Mouse (Mus musculus) midbrain, embryonic 11.5 days (tissue): ENCODE results near the gene Ubxn11. TPM values are rescaled to one million over a fixed set of nuclear protein-coding genes. Genes with fewer than 3 reads are reported as not detected.
A peak's percentile ranks its signal among the peaks of the same experiment; 100 is the strongest.
"Not testable (repeated sequence)": the region's sequence is repeated elsewhere in the genome, so short reads cannot be mapped to it uniquely, and the experiment has no call there.

Source experiments
- ATAC-seq: fragments of 200-750 bp; cut with Nextera tagmentation; 2 replicates; pipeline ENCODE4 v1.8.0; 2017; ENCODE audit warnings: moderate TSS enrichment, moderate library complexity; ENCODE audit not compliant: low FRiP score
- DNase-seq: peaks from one replicate; pipeline ENCODE4 v3.0.0; 2015; ENCODE audit warnings: low spot score; ENCODE audit errors: missing footprints
- H3K27ac ChIP-seq: fragments of 300-500 bp; sonication (generic); 2 replicates; pipeline ENCODE4 v1.5.1; 2014; ENCODE audit warnings: low read depth, low read length
- H3K27me3 ChIP-seq: fragments of 300-500 bp; sonication (generic); 2 replicates; pipeline ENCODE4 v1.6.1; 2014; ENCODE audit warnings: mild to moderate bottlenecking, low read length, moderate library complexity, mixed read lengths; ENCODE audit not compliant: control insufficient read depth, insufficient read depth
- H3K36me3 ChIP-seq: fragments of 300-500 bp; sonication (generic); 2 replicates; pipeline ENCODE4 v1.6.1; 2014; ENCODE audit warnings: mild to moderate bottlenecking, low read length, moderate library complexity, mixed read lengths; ENCODE audit not compliant: control insufficient read depth, insufficient read depth
- H3K4me1 ChIP-seq: fragments of 300-500 bp; sonication (generic); 2 replicates; pipeline ENCODE4 v1.6.1; 2014; ENCODE audit warnings: low read length; ENCODE audit not compliant: control insufficient read depth, insufficient read depth
- H3K4me2 ChIP-seq: fragments of 300-500 bp; sonication (generic); 2 replicates; pipeline ENCODE4 v1.6.1; 2014; ENCODE audit warnings: mild to moderate bottlenecking, moderate library complexity
- H3K4me3 ChIP-seq: fragments of 300-500 bp; sonication (generic); 2 replicates; pipeline ENCODE4 v1.5.1; 2014; ENCODE audit warnings: low read depth, low read length
- H3K9ac ChIP-seq: fragments of 300-500 bp; sonication (generic); 2 replicates; pipeline ENCODE4 v1.6.1; 2014; ENCODE audit warnings: low read length
- H3K9me3 ChIP-seq: fragments of 300-500 bp; sonication (generic); 2 replicates; pipeline ENCODE4 v1.6.1; 2016; ENCODE audit warnings: low read length; ENCODE audit not compliant: control insufficient read depth
- WGBS: fragments of 180-500 bp; shearing (Covaris S2); extraction: QIAGEN DNeasy Blood & Tissue Kit; methylation state at CpG from one replicate; pipeline ENCODE4 v1.1.7; 2014; 5-methylcytosine and 5-hydroxymethylcytosine counted together
- polyA plus RNA-seq: library from polyadenylated mRNA; unstranded; fragments of >200 nt; fragmentation: Nextera tagmentation; extraction: Ambion mirVana; gene quantifications from 2 replicates; pipeline ENCODE4 v1.2.1, GENCODE M21; 2014

The Ubxn11 gene
- polyA plus RNA-seq, 1 experiment from 2014 or later = 3.0 TPM

GRCm38 (mm10) chr4:134136280-134136926 is 34.0 kb downstream of the Ubxn11 start:
- Histone ChIP-seq H3K9ac (no peak overlapping the region), H3K36me3 (no peaks in the 10 kb centered on the region; the same call in 1 of the 2 replicates), H3K4me3 (no peak overlapping the region), H3K4me2 (no peak overlapping the region), H3K27ac (no peak overlapping the region), H3K27me3 (no peaks in the 10 kb centered on the region), H3K4me1 (no peaks in the 10 kb centered on the region), H3K9me3 (no peaks in the 10 kb centered on the region)
- DNase-seq (peak; percentile 21), ATAC-seq (no peak)
- 68% methylated on average over 3 of the region's 3 CpGs for WGBS

GRCm38 (mm10) chr4:134138857-134139256 is 36.5 kb downstream of the Ubxn11 start:
- Histone ChIP-seq H3K4me2 (no peak overlapping the region), H3K9ac (no peak overlapping the region), H3K4me1 (no peaks in the 10 kb centered on the region), H3K36me3 (no peaks in the 10 kb centered on the region; the same call in 1 of the 2 replicates), H3K9me3 (no peaks in the 10 kb centered on the region), H3K4me3 (no peak overlapping the region), H3K27ac (no peak overlapping the region), H3K27me3 (no peaks in the 10 kb centered on the region)
- no peak for ATAC-seq
- 91% methylated on average over 2 of the region's 2 CpGs for WGBS
- no peak for DNase-seq

DNA sequence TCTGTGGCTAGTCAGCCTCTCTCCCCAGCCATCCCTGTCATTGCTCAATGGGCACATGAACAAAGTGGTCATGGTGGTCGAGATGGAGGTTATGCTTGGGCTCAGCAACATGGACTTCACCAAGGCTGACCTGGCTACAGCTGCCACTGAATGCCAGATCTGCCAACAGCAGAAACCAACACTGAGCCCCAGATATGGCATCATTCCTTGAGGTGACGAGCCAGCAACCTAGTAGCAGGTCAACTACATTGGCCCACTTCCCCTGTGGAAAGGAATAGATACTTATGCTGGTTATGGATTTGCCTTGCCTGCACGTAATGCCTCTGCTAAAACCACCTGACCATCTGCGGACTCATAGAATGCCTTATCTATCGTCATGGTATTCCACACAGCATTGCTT is 41.9 kb downstream of the Ubxn11 start:
- ATAC-seq, H3K9ac ChIP-seq, H3K9me3 ChIP-seq, H3K4me3 ChIP-seq, H3K27ac ChIP-seq, H3K4me1 ChIP-seq, H3K36me3 ChIP-seq, H3K27me3 ChIP-seq, H3K4me2 ChIP-seq: not testable (repeated sequence)
- DNase-seq = peak; percentile 17
- WGBS = 94% methylated on average over 5 of the region's 5 CpGs

DNA sequence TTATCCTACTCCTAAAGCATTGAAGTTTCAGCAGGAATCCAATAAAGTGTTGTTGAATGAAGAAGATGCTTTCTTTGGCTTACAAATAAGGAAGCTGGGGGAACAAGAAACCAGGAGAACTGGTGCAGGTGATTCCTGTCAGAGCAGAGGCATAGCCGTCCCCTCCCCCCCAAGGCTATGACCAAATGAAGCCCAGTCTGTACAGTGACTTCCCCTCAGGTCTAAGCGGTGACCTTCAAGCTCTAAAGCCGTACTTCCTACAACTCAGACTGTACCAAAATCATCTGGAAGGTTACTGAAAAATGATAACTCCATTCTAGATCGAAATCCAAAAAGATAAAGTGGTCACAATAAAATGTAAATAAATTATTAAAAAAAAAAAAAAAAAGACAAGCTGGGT is 47.0 kb downstream of the Ubxn11 start:
- no peaks in the 10 kb centered on the region for H3K9me3 ChIP-seq
- ATAC-seq (no peak), DNase-seq (peak; percentile 73)
- 95% methylated on average over 4 of the region's 4 CpGs for WGBS
- no peaks in the 10 kb centered on the region for H3K4me1 ChIP-seq
- peaks cover 19% of the 10 kb centered on the region for H3K36me3 ChIP-seq
- no peak overlapping the region for H3K4me2 ChIP-seq
- H3K9ac ChIP-seq = no peak overlapping the region
- no peak overlapping the region for H3K27ac ChIP-seq
- H3K4me3 ChIP-seq = no peak overlapping the region
- H3K27me3 ChIP-seq = no peaks in the 10 kb centered on the region

GRCm38 (mm10) chr4:134152112-134152511 is 49.7 kb downstream of the Ubxn11 start:
- H3K27ac ChIP-seq = no peak overlapping the region
- no peaks in the 10 kb centered on the region for H3K4me1 ChIP-seq
- H3K4me2 ChIP-seq = no peak overlapping the region
- WGBS = 91% methylated on average over 3 of the region's 3 CpGs
- no peaks in the 10 kb centered on the region for H3K9me3 ChIP-seq
- ATAC-seq = no peak
- no peaks in the 10 kb centered on the region for H3K27me3 ChIP-seq
- DNase-seq = peak; percentile 59
- H3K4me3 ChIP-seq = no peak overlapping the region
- H3K9ac ChIP-seq = no peak overlapping the region
- peaks cover 19% of the 10 kb centered on the region for H3K36me3 ChIP-seq

GRCm38 (mm10) chr4:134153656-134154055 is 51.3 kb downstream of the Ubxn11 start:
- H3K27me3 ChIP-seq = no peaks in the 10 kb centered on the region
- H3K9ac ChIP-seq = no peak overlapping the region
- WGBS = 92% methylated on average over 3 of the region's 3 CpGs
- DNase-seq (peak; percentile 37), ATAC-seq (no peak)
- H3K9me3 ChIP-seq = no peaks in the 10 kb centered on the region
- H3K4me2 ChIP-seq = no peak overlapping the region
- no peaks in the 10 kb centered on the region for H3K4me1 ChIP-seq
- H3K36me3 ChIP-seq = peaks cover 13% of the 10 kb centered on the region
- no peak overlapping the region for H3K4me3 ChIP-seq
- no peak overlapping the region for H3K27ac ChIP-seq

GRCm38 (mm10) chr4:134154354-134154753 is 52.0 kb downstream of the Ubxn11 start:
- no peaks in the 10 kb centered on the region for H3K9me3 ChIP-seq
- no peaks in the 10 kb centered on the region for H3K4me1 ChIP-seq
- no peak for ATAC-seq
- WGBS = 99% methylated on average over 3 of the region's 3 CpGs
- H3K4me3 ChIP-seq = no peak overlapping the region
- H3K27ac ChIP-seq = no peak overlapping the region
- no peaks in the 10 kb centered on the region for H3K27me3 ChIP-seq
- no peak overlapping the region for H3K4me2 ChIP-seq
- H3K36me3 ChIP-seq = peaks cover 13% of the 10 kb centered on the region
- peak; percentile 2 for DNase-seq
- H3K9ac ChIP-seq = no peak overlapping the region

DNA sequence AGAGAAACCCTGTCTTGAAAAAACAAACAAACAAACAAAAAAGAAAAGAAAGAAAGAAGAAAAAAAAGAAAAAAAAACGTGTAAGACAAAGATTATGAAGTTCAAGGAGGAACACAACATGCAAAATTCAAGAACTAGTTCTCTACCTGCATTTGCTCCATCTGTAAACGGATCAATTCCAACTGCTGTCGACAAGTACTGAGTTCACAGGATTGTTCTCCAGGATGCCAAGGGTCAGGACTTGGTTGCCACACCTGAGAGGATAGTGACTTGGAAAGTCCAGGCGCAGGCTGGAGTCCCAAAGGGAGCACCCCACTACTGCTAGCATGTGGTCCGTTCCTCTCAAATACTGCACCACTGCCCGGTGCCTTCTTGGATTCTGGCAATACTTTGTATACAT is 53.2 kb downstream of the Ubxn11 start:
- peak; percentile 47 for DNase-seq
- no peaks in the 10 kb centered on the region for H3K9me3 ChIP-seq
- no peak overlapping the region for H3K9ac ChIP-seq
- WGBS = 88% methylated on average over 6 of the region's 6 CpGs
- peaks cover 13% of the 10 kb centered on the region for H3K36me3 ChIP-seq
- ATAC-seq = no peak
- H3K4me3 ChIP-seq = no peak overlapping the region
- no peak overlapping the region for H3K4me2 ChIP-seq
- H3K4me1 ChIP-seq = no peaks in the 10 kb centered on the region
- H3K27ac ChIP-seq = no peak overlapping the region
- H3K27me3 ChIP-seq = no peaks in the 10 kb centered on the region

- Histone ChIP-seq H3K9ac (no peak overlapping the region), H3K4me1 (no peaks in the 10 kb centered on the region), H3K4me2 (no peak overlapping the region), H3K27me3 (no peaks in the 10 kb centered on the region), H3K9me3 (no peaks in the 10 kb centered on the region), H3K36me3 (peaks cover 11% of the 10 kb centered on the region), H3K27ac (no peak overlapping the region), H3K4me3 (no peak overlapping the region)
- peak; percentile 2 for DNase-seq
- WGBS = 91% methylated on average over 10 of the region's 10 CpGs
- ATAC-seq = no peak
These were observed 53.6 kb downstream of the Ubxn11 start for GRCm38 (mm10) chr4:134155961-134156465.
